Mouse (Mus musculus) MEL (cell line): ENCODE results near the gene Grin3b.

Source experiments
- CHD2 ChIP-seq: IDR thresholded peaks from 2 replicates; pipeline ENCODE4 v1.6.1; 2011; ENCODE audit warnings: low read length, improper control_type of control experiment
- CTCF ChIP-seq, 3 experiments: IDR thresholded peaks in 2 of 3; conservative IDR thresholded peaks in 1 of 3; 2 replicates each; pipeline ENCODE4 v1.5.1; 2011 to 2012; ENCODE audit warnings: low read length in 3 of 3, low read depth in 2 of 3, mild to moderate bottlenecking in 2 of 3, improper control_type of control experiment in 1 of 3, inconsistent platforms in 1 of 3, mixed read lengths in 1 of 3, moderate library complexity in 1 of 3; ENCODE audit not compliant: control insufficient read depth in 1 of 3, insufficient read depth in 1 of 3, poor library complexity in 1 of 3, severe bottlenecking in 1 of 3
- ELF1 ChIP-seq: IDR thresholded peaks from 2 replicates; pipeline ENCODE4 v1.6.1; 2014; ENCODE audit warnings: low read depth, mild to moderate bottlenecking, inconsistent platforms, low read length, improper control_type of control experiment, moderate library complexity
- EP300 ChIP-seq, 2 experiments: IDR thresholded peaks; 2 replicates each; pipeline ENCODE4 v1.6.1; 2011; ENCODE audit warnings: improper control_type of control experiment in 2 of 2, low read length in 2 of 2, low read depth in 1 of 2, mild to moderate bottlenecking in 1 of 2
- MAFK ChIP-seq: IDR thresholded peaks from 2 replicates; pipeline ENCODE4 v1.6.1; 2011; ENCODE audit warnings: low read depth, mild to moderate bottlenecking, low read length, improper control_type of control experiment, borderline replicate concordance
- MAZ ChIP-seq: IDR thresholded peaks from 2 replicates; pipeline ENCODE4 v1.6.1; 2012; ENCODE audit warnings: low read depth, mild to moderate bottlenecking, inconsistent platforms, low read length, improper control_type of control experiment
- MYC ChIP-seq: IDR thresholded peaks from 2 replicates; pipeline ENCODE4 v1.6.1; 2011; ENCODE audit warnings: low read depth, mild to moderate bottlenecking, low read length, improper control_type of control experiment, moderate library complexity
- POLR2A ChIP-seq, 2 experiments: IDR thresholded peaks; 2 replicates each; pipeline ENCODE4 v1.6.1; 2011 to 2012; ENCODE audit warnings: low read length in 2 of 2, mild to moderate bottlenecking in 2 of 2, control low read depth in 1 of 2, improper control_type of control experiment in 1 of 2, low read depth in 1 of 2, moderate library complexity in 1 of 2; ENCODE audit not compliant: control insufficient read depth in 1 of 2, insufficient read depth in 1 of 2, poor library complexity in 1 of 2
- UBTF ChIP-seq: IDR thresholded peaks from 2 replicates; pipeline ENCODE4 v1.6.1; 2012; ENCODE audit warnings: low read depth, mild to moderate bottlenecking, inconsistent platforms, low read length, improper control_type of control experiment, moderate library complexity, borderline replicate concordance; ENCODE audit not compliant: insufficient read depth

GRCm38 (mm10) chr10:79974668-79975067, 4.2 kb downstream of the Grin3b start:
- TF ChIP-seq CTCF (IDR thresholded peaks at IDR 0.05 in 2 of 3, conservative IDR thresholded peaks at IDR 0.05 in 1 of 3; ENCODE audit: control insufficient read depth in 1 of 3, insufficient read depth in 1 of 3, low read depth in 2 of 3, low read length in 3 of 3, poor library complexity in 1 of 3, severe bottlenecking in 1 of 3) (no peak), MAFK (no peak), POLR2A (IDR thresholded peaks at IDR 0.05; ENCODE audit: control insufficient read depth in 1 of 2, insufficient read depth in 1 of 2, low read depth in 1 of 2, low read length in 2 of 2, poor library complexity in 1 of 2) (no peak), CHD2 (no peak), MYC (no peak), ELF1 (no peak), UBTF (no peak), EP300 (IDR thresholded peaks at IDR 0.05; ENCODE audit: low read depth in 1 of 2, low read length in 2 of 2) (no peak), MAZ (no peak)
